Mouse (Mus musculus) cerebral cortex, adult 2 months (tissue): ENCODE results near the gene Gm10721.

ENCODE experiments used
- WGBS: fragments of 180-500 bp; shearing (Covaris S2); methylation state at CpG from one replicate; pipeline ENCODE4 v1.1.7; 2018; 5-methylcytosine and 5-hydroxymethylcytosine counted together

The Gm10721 gene

GRCm38 (mm10) chr9:3025653-3026052 lies 12.7 kb downstream of the Gm10721 start:
- 75% methylated on average over 5 of the region's 6 CpGs for WGBS

- 75% methylated on average over 5 of the region's 5 CpGs for WGBS
Observed at GRCm38 (mm10) chr9:3026136-3026535, 13.2 kb downstream of the Gm10721 start.

- WGBS = 69% methylated on average over 9 of the region's 9 CpGs
Observed at GRCm38 (mm10) chr9:3026741-3027140, 13.8 kb downstream of the Gm10721 start.

DNA sequence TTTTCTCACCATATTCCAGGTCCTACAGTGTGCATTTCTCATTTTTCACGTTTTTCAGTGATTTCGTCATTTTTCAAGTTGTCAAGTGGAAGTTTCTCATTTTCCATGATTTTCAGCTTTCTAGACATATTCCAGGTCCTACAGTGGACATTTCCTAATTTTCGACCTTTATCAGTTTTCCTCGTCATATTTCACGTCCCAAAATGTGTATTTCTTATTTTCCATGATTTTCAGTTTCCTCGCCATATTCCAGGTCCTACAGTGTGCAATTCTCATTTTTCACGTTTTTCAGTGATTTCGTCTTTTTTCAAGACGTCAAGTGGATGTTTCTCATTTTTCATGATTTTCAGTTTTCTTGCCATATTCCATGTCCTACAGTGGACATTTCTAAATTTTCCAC lies 14.3 kb downstream of the Gm10721 start:
- 74% methylated on average over 9 of the region's 9 CpGs for WGBS

DNA sequence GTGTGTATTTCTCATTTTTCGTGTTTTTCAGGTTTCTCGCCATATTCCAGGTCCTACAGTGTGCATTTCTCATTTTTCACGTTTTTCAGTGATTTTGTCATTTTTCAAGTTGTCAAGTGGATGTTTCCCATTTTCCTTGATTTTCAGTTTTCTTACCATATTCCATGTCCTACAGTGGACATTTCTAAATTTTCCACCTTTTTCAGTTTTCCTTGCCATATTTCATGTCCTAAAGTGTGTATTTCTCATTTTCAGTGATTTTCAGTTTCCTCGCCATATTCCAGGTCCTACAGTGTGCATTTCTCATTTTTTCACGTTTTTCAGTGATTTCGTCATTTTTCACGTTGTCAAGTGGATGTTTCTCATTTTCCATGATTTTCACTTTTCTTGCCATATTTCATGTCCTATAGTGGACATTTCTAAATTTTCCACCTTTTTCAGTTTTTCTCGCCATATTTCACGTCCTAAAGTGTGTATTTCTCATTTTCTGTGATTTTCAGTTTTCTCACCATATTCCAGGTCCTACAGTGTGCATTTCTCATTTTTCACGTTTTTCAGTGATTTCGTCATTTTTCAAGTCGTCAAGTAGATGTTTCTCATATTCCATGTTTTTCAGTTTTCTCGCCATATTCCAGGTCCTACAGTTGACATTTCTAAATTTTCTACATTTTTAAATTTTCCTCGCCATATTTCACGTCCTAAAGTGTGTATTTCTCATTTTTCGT lies 16.5 kb downstream of the Gm10721 start:
- 62% methylated on average over 13 of the region's 16 CpGs for WGBS

DNA sequence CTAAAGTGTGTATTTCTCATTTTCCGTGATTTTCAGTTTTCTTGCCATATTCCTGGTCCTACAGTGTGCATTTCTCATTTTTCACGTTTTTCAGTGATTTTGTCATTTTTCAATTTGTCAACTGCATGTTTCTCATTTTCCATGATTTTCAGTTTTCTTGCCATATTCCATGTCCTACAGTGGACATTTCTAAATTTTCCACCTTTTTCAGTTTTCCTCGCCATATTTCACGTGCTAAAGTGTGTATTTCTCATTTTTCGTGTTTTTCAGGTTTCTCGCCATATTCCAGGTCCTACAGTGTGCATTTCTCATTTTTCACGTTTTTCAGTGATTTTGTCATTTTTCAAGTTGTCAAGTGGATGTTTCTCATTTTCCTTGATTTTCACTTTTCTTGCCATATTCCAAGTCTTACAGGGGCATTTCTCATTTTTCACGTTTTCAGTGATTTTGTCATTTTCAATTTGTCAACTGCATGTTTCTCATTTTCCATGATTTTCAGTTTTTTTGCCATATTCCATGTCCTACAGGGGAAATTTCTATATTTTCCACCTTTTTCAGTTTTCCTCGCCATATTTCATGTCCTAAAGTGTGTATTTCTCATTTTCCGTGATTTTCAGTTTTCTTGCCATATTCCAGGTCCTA lies 17.9 kb downstream of the Gm10721 start:
- 67% methylated on average over 2 of the region's 10 CpGs for WGBS

DNA sequence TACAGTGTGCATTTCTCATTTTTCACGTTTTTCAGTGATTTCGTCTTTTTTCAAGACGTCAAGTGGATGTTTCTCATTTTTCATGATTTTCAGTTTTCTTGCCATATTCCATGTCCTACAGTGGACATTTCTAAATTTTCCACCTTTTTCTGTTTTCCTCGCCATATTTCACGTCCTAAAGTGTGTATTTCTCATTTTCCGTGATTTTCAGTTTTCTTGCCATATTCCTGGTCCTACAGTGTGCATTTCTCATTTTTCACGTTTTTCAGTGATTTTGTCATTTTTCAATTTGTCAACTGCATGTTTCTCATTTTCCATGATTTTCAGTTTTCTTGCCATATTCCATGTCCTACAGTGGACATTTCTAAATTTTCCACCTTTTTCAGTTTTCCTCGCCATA lies 21.4 kb downstream of the Gm10721 start, which contains the start of gene Gm17535:
Gm17535 (plus strand) TSS at position 301 of the 400 bp plus-strand sequence.
- 40% methylated on average over 1 of the region's 8 CpGs for WGBS

DNA sequence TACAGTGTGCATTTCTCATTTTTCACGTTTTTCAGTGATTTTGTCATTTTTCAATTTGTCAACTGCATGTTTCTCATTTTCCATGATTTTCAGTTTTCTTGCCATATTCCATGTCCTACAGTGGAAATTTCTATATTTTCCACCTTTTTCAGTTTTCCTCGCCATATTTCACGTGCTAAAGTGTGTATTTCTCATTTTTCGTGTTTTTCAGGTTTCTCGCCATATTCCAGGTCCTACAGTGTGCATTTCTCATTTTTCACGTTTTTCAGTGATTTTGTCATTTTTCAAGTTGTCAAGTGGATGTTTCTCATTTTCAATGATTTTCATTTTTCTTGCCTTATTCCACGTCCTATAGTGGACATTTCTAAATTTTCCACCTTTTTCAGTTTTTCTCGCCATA lies 23.6 kb downstream of the Gm10721 start, which contains the start of gene Gm10715:
Gm10715 (plus strand) TSS at position 301 of the 400 bp plus-strand sequence.
- WGBS = 81% methylated on average over 8 of the region's 8 CpGs

DNA sequence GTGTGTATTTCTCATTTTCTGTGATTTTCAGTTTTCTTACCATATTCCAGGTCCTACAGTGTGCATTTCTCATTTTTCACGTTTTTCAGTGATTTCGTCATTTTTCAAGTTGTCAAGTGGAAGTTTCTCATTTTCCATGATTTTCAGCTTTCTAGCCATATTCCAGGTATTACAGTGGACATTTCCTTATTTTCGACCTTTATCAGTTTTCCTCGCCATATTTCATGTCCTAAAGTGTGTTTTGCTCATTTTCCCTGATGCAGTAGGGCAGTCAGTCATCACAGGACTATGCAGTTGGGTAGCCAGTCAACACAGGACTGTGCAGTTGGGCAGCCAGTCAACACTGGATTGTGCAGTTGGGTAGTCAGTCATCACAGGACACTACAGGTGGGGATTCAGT lies 25.2 kb downstream of the Gm10721 start:
- 66% methylated on average over 4 of the region's 4 CpGs for WGBS
